Mouse (Mus musculus) splenic B cell, adult 2 months (primary cell): Measurements from ENCODE around the gene Chst11.

Experiments used
- DNase-seq: peaks from one replicate; pipeline ENCODE4 v3.0.0-alpha.2; 2011; ENCODE audit warnings: low read depth, low spot score
- H3K27me3 ChIP-seq: 2 replicates; pipeline ENCODE4 v1.6.1; 2012; ENCODE audit warnings: mild to moderate bottlenecking, low read length, moderate library complexity, mixed read lengths; ENCODE audit not compliant: control insufficient read depth, poor library complexity, insufficient read depth, severe bottlenecking
- H3K36me3 ChIP-seq: 2 replicates; pipeline ENCODE4 v1.6.1; 2012; ENCODE audit warnings: mild to moderate bottlenecking, low read length, moderate library complexity, mixed read lengths; ENCODE audit not compliant: control insufficient read depth, poor library complexity, insufficient read depth, severe bottlenecking

Chst11 gene

DNA sequence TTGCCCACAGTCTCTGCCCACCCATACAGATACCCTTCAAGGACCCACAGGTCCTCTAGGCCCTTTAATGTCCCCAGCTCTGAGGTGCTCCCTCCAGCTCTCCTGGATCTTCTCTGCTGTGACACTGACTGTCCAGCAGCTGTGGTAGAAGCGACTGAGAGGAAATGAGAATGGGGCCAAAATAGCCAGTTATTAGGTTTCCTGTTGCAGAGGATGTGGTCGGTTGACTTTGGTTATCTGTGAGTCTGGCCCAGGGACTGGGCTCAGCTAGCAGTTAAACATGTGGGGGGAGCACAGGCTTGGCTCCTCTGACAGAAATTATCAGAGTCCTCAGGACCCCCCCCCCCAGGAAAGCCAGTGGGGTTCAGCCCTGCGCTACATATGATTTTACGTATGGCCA, 19.7 kb downstream of the Chst11 start:
- DNase-seq, result peak; percentile 39
- no peaks in the 10 kb centered on the region for H3K27me3 ChIP-seq
- H3K36me3 ChIP-seq, result no peaks in the 10 kb centered on the region

DNA sequence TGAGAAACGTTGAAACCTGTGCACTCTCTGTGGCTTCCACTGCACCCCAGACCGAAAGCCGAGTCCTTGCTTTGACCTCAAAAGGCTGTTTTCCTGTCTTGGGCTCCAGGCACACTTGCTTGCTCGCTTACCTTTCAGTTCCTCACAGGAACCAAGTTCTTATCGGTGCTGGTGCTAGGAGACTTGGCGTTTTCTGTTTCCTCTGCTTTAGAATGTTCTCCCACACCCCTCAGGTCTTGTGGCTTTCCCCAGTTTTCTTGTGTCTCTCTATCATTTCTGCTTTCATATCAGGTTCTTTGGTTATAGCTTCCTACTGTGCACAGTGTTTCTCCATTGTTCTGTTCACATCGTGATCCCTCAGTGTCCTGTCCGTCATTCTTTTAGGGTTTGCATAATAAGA, 21.0 kb downstream of the Chst11 start:
- Histone ChIP-seq H3K36me3 (no peaks in the 10 kb centered on the region), H3K27me3 (no peaks in the 10 kb centered on the region)
- peak; percentile 42 for DNase-seq

DNA sequence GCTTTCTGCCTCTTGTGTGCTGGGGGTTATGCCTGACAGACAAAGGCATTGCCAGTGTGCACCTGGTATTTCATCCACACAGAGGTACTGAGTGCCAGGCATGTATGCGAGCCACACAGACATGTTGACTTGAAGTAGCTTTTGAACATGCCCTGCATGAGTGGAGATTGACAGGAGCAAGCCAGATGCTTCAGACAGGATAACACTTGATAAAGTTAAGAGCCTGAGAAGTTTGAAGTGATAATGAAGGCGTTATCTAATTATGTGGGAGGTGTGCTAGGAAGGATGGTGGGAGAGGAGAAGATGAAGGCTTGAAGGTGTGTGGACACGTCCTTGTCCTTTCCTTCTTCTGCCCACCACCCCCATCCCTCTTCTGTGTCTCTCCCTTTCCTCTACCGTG, 28.7 kb downstream of the Chst11 start:
- no peaks in the 10 kb centered on the region for H3K36me3 ChIP-seq
- no peaks in the 10 kb centered on the region for H3K27me3 ChIP-seq
- no peak for DNase-seq

DNA sequence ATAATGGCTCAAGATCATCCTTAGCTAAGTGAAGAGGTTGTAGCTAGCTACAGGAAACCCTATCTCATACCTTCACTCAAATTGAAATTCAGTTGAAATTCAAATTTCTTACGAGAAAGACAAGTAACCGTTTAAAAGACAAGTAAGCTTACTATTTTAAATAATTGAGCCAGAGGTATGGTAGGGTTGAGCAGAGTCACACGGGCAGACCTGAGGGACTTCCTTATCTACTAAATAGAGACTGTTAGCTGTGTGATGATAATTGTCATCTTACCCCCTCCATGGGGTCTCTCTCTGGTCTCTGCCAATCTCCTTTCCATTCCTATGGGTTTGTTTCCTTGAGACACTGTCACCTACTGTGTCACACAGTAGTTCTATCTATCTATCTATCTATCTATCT, 30.6 kb downstream of the Chst11 start:
- no peak for DNase-seq
- Histone ChIP-seq H3K27me3 (no peaks in the 10 kb centered on the region), H3K36me3 (no peaks in the 10 kb centered on the region)

DNA sequence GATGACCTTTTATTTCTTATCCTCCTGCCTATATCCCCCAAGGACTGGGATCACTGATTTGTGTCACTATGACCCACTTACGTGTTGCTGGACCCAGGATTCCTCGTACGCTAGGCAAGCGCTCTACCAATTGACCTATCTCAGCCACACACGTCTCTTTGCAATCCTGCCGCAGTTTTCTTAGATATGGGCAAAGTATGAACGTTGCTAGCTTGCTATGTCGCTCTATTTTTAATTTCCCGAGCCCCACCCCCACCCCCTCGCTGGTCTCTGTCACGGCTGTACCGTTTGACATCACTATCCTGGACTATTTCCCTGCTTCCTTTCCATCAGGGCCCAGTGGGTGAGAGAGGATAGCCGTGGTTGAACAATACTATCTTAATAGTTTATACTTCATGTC, 31.5 kb downstream of the Chst11 start:
- no peak for DNase-seq
- no peaks in the 10 kb centered on the region for H3K27me3 ChIP-seq

DNA sequence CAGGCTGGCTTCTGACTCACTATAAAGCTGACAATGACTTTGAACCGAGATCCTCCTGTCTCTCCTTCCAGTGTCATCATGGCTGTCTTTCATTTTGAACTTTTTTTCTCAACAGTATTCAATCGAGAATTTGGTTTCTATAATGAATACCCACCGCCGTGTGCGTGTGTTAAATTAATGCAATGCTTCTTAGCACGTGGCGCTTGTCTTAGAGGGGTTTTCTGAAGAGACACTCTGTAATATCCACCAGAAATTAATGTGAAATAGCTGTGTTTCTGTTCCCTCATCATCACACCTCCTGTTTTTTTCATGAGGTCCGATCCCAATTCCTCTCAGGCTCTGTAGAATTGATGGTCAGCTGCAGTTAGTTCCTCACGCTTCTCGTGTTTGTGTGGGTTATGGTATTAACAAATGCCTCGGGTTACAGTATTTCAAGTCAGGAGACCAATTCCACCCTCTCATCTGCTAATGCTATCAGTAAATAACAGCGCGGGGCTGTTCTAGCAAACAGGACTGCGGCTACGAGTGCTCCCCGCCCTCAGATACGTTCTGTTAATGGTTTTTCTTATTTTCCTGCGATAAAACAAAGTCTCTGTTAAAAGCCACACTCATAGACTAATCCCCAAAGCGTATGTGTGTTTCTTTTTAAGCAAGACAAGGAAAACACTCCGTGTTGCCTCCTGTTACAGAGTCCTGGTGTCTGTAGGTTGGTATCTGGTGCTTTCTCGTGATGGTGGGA, 32.6 kb downstream of the Chst11 start:
- Histone ChIP-seq H3K27me3 (no peaks in the 10 kb centered on the region), H3K36me3 (no peaks in the 10 kb centered on the region)
- no peak for DNase-seq

More for the DNA sequence above, 31.5 kb downstream of the Chst11 start:
- no peaks in the 10 kb centered on the region for H3K36me3 ChIP-seq

DNA sequence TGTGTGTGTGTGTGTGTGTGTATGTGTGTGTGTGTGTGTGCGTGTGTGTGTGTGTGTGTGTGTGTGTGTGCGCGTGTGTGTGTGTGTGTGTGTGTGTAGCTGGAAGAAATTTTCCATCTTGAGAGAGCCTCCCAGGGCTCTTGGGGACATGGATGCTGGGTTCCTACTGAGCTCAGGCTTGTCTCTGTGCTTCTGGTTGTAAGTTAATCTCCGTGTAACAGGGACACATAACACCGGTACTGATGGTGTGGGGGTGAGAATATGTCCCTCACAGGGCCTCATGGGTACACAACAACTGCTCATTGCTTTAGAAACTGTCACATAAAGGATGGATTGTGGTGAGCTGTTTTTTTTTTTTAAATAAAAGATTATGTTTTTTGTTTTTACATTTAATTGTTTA, 33.2 kb downstream of the Chst11 start:
- H3K36me3 ChIP-seq, result no peaks in the 10 kb centered on the region

DNA sequence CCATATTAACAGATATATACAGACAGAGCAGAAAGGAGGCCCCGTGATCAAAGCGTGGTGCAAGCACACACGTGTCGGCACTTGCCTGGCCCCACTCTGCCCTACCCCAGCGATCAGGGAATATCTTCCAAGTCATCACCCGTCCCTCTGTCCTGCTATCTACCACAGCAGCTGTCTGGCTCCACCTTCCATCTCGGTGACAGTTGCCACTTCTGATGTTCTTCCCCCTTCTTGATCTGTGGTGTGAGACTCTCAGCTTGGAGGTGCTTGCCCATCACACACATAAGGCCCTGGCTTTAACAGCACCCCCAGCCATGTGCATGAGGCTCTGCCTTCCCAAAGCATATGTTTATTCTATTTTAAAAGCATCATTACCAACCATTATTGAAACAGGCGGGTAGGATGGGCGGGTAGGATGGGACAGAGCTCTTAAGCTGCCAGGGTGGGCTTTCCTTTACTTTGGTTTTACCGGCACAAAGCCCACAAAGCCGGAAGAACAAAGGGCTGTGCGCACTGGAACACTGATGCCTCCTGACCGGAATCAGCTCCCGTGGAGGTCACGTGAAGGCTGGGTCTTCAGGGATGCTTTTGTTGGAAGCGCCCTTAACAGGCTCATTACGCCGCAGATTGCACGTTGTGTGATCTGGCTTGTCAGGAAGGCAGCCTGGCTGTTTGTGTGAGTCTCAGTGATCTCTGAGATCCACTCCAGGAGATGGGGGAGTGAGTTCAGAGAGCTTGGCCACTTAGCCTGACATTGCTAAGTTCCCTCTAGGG, 34.4 kb downstream of the Chst11 start:
- DNase-seq, result no peak
- Histone ChIP-seq H3K36me3 (no peaks in the 10 kb centered on the region), H3K27me3 (no peaks in the 10 kb centered on the region)

More for the DNA sequence above, 33.2 kb downstream of the Chst11 start:
- H3K27me3 ChIP-seq, result no peaks in the 10 kb centered on the region
- no peak for DNase-seq

DNA sequence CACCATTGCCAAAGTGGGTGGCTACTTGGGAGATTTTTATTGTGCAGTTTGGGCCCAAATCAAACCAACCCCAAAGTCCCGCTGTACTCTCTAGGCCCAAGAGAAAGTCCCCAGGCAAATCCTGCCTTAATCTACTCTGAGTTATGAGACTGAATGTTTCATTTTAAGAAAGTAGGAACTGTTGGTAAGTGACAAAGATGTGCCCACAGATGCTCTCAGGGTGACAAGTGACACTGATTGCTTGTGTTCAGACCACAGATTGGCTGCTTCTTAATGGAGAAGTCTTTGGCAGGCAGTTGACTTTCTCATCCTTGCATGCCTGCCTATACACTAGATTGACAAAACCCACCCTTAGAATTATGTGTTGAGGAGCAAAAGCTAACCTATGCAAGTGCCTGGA, 37.3 kb downstream of the Chst11 start:
- no peaks in the 10 kb centered on the region for H3K27me3 ChIP-seq
- DNase-seq, result no peak
- no peaks in the 10 kb centered on the region for H3K36me3 ChIP-seq

DNA sequence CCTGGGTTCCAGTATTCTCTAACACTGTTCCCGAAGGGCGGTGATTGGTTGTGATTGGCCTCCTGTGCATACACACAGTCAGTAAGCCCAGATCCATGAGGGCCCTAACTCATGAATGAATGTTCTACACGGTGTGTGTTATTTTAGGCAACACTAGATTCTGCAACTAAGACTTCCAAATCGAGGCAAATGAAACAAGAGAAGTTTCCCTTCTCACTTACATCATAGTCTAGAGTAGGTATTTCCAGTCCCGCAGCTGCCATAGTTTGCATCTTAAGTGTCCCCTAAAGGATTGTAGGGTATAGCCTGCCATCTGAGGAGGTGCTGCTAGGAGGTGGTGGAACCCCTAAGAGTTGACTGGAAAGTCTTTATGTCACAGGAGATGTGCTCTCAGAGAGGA, 40.9 kb downstream of the Chst11 start:
- H3K27me3 ChIP-seq, result no peaks in the 10 kb centered on the region
- H3K36me3 ChIP-seq, result no peaks in the 10 kb centered on the region
- no peak for DNase-seq

DNA sequence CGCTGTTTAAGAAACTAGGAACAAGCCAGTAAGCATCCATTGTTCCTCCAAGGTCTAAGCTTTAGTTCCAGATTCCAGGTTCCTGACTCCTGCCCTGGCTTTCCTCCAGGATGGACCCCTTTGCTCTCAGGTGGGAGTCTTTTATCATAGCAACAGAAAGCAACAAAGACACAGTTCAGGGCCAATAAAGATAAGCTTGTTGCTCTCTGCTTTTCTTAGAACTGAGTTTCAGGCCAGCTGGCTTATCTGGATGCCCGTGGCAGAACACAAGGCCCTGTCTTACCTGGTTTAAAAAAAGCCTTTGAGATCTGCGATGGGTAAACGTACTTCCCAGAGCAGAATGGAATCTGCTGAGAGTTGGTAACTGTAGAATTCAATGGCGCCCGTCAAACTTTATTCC, 42.4 kb downstream of the Chst11 start:
- no peak for DNase-seq
- no peaks in the 10 kb centered on the region for H3K27me3 ChIP-seq
- no peaks in the 10 kb centered on the region for H3K36me3 ChIP-seq

DNA sequence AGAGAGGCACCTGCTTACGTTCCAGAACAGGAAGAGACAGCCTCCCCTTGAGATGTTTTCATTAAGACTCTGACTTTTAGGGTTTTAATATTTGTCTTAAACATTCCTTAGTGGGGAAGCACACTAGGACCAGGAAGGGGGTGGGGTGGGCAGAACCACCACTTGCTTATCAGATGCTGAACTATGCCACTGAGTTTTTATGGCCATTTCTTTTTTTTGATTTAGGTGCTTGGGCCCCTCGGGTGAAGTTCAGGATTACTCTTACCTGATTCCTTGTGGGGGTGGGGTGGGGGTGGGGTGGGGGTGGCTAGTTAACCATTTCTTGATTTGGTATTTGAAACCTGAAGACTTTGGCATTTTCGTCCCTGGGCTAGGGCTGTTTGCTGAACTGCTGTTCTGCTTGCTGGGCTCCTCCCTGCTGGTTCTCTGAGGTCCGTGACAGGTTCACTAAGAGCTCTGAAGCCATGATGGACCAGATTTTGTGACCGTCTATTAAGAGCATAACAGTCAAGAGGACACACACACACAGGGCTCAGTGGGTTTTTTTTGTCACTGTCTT, 44.9 kb downstream of the Chst11 start:
- H3K27me3 ChIP-seq, result no peaks in the 10 kb centered on the region
- no peaks in the 10 kb centered on the region for H3K36me3 ChIP-seq
- no peak for DNase-seq

DNA sequence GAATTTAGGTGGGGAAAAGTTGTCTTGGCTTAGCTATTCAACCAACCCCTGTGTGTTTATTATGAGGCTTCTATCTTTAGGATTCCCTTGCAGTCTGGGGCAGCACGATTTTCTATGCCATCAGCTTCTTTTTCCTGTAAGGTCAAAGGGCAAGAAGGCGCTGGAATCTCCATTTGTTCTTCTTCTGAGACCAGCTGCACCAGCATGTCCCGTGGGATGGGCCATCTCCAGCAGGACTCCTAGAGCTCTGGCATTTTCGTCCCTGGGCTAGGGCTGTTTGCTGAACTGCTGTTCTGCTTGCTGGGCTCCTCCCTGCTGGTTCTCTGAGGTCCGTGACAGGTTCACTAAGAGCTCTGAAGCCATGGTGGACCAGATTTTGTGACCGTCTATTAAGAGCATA, 45.6 kb downstream of the Chst11 start:
- no peaks in the 10 kb centered on the region for H3K36me3 ChIP-seq
- H3K27me3 ChIP-seq, result no peaks in the 10 kb centered on the region
- no peak for DNase-seq

DNA sequence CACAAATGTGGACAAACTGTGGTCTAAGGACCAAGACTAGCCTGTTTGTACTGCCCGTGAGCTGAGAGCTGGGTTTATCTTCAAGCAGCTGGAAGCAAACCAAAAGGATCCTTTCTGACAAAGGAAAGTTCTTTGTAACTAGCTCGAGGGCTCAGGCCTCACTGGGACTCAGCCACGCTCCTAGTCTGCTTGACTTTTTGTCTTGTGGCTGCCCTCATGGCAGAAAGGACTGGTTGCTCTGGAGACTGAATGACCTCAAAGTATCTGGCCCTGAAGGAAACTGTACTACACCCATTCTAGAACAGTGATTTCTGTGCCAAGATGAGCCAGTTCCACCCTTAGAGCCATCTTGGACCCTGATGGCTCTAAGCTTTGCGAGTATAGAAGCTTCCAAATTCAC, 46.3 kb downstream of the Chst11 start:
- DNase-seq, result no peak
- H3K27me3 ChIP-seq, result no peaks in the 10 kb centered on the region
- no peaks in the 10 kb centered on the region for H3K36me3 ChIP-seq

DNA sequence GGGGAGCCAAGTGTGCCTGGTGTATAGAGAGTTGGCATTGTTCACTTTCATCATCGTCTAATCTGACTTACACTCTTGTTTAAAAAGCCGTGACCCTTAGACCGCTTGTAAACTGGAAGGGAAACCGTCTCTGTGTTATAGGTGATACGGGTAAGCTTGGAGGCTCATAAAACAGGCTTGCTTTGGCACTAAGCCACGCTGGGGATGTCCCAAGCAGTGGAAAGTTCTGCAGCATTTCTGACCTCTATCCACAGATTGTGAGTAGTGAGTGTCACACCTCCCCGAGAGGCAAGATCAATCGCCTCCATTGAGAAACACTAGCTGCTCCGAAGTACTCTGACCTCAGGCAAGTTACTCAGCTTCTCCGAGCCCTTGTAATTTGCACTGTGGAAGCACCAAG, 47.3 kb downstream of the Chst11 start:
- Histone ChIP-seq H3K36me3 (no peaks in the 10 kb centered on the region), H3K27me3 (no peaks in the 10 kb centered on the region)
- no peak for DNase-seq
